Mouse (Mus musculus): ENCODE results near the gene Gm45753. TPM values are rescaled to one million over a fixed set of nuclear protein-coding genes. Genes with fewer than 3 reads are reported as not detected.

Gm45753 gene
- total and polyA plus RNA-seq, 2 experiments from 2014 or later, result 0.13 TPM; not detected in 1

DNA sequence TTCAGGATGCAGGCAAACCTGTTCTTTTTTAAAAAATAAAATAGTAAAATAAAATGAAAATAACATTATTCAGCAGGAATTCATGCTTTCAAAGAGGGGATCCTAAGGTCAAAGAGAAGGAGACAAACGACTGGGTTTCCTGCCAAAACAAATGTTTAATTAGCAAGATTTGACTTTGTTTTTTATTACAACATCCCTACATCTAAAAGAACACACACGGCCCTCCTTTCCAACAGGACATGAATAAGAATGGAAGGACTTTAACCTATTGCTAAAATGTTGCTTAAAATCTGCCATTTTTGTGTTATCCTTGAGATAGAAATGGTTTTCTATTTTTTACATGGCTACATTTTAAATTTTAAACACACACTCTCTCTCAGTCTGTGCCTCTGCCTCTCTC, 55.2 kb downstream of the Gm45753 start:
- Histone ChIP-seq H3K4me2 (ENCODE audit: low read depth) (no peak overlapping the region), H3K4me3 (ENCODE audit: low read depth, low read length) (no peak overlapping the region), H3K9me3 (ENCODE audit: low read length) (no peaks in the 10 kb centered on the region), H3K4me1 (ENCODE audit: insufficient read depth) (no peaks in the 10 kb centered on the region), H3K27me3 (ENCODE audit: insufficient read depth, low read length) (no peaks in the 10 kb centered on the region), H3K9ac (no peak overlapping the region), H3K27ac (ENCODE audit: low read depth, low read length) (no peak overlapping the region), H3K36me3 (ENCODE audit: insufficient read depth) (no peaks in the 10 kb centered on the region)
- no peak for DNase-seq
- no peak for TF ChIP-seq CTCF (IDR thresholded peaks at IDR 0.05; ENCODE audit: low read depth)
- ATAC-seq, result no peak
- 30% methylated on average over 2 of the region's 2 CpGs for WGBS

GRCm38 (mm10) chr8:45246307-45246706, 62.0 kb downstream of the Gm45753 start:
- WGBS, result 31% methylated on average over 7 of the region's 7 CpGs
- Histone ChIP-seq H3K4me3 (ENCODE audit: low read depth, low read length) (no peak overlapping the region), H3K27me3 (ENCODE audit: insufficient read depth, low read length) (no peaks in the 10 kb centered on the region), H3K4me2 (ENCODE audit: low read depth) (no peak overlapping the region), H3K36me3 (ENCODE audit: insufficient read depth) (no peaks in the 10 kb centered on the region), H3K27ac (ENCODE audit: low read depth, low read length) (no peak overlapping the region), H3K9me3 (ENCODE audit: low read length) (no peaks in the 10 kb centered on the region), H3K4me1 (ENCODE audit: insufficient read depth) (no peaks in the 10 kb centered on the region), H3K9ac (no peak overlapping the region)
- DNase-seq (no peak), ATAC-seq (no peak)
- TF ChIP-seq CTCF (IDR thresholded peaks at IDR 0.05; ENCODE audit: low read depth), result no peak

- H3K4me1 ChIP-seq (ENCODE audit: insufficient read depth), result no peaks in the 10 kb centered on the region
- H3K27ac ChIP-seq (ENCODE audit: low read depth, low read length), result no peak overlapping the region
- WGBS, result 86% methylated on average over 8 of the region's 8 CpGs
- no peak overlapping the region for H3K4me3 ChIP-seq (ENCODE audit: low read depth, low read length)
- H3K4me2 ChIP-seq (ENCODE audit: low read depth), result no peak overlapping the region
- no peaks in the 10 kb centered on the region for H3K27me3 ChIP-seq (ENCODE audit: insufficient read depth, low read length)
- DNase-seq (no peak), ATAC-seq (no peak)
- no peaks in the 10 kb centered on the region for H3K9me3 ChIP-seq (ENCODE audit: low read length)
- TF ChIP-seq CTCF (IDR thresholded peaks at IDR 0.05; ENCODE audit: low read depth), result no peak
- H3K9ac ChIP-seq, result no peak overlapping the region
- no peaks in the 10 kb centered on the region for H3K36me3 ChIP-seq (ENCODE audit: insufficient read depth)
These were observed 68.9 kb downstream of the Gm45753 start for GRCm38 (mm10) chr8:45239363-45239762.

DNA sequence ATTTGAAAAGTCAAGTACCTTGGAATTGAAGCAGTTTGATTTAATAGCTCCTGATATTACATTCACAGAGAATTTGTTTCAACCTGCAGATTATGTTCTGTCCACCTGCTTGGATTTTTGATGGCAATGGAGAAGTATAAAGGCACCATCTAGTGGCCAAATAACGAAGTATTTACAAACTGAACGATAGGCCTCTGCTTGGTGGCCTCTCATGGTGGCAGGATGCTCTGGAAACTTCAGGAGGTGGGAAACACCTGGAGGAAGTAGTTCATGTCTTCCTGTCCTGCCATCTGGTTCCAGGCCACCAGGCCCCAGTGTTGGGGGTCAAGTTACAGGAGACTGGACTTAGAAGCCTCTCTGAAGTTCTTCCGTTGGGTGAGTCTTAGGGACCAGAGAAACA, 70.0 kb downstream of the Gm45753 start:
- H3K27me3 ChIP-seq (ENCODE audit: insufficient read depth, low read length), result no peaks in the 10 kb centered on the region
- H3K36me3 ChIP-seq (ENCODE audit: insufficient read depth), result no peaks in the 10 kb centered on the region
- H3K4me1 ChIP-seq (ENCODE audit: insufficient read depth), result no peaks in the 10 kb centered on the region
- no peak overlapping the region for H3K9ac ChIP-seq
- peak; percentile 83 for TF ChIP-seq CTCF (IDR thresholded peaks at IDR 0.05; ENCODE audit: low read depth)
- ATAC-seq (0 out of 2 replicates have a peak, but pooled peaks have one; percentile 34), DNase-seq (peak; percentile 63)
- no peak overlapping the region for H3K27ac ChIP-seq (ENCODE audit: low read depth, low read length)
- H3K4me3 ChIP-seq (ENCODE audit: low read depth, low read length), result no peak overlapping the region
- no peaks in the 10 kb centered on the region for H3K9me3 ChIP-seq (ENCODE audit: low read length)
- WGBS, result 31% methylated on average over 3 of the region's 3 CpGs
- no peak overlapping the region for H3K4me2 ChIP-seq (ENCODE audit: low read depth)

DNA sequence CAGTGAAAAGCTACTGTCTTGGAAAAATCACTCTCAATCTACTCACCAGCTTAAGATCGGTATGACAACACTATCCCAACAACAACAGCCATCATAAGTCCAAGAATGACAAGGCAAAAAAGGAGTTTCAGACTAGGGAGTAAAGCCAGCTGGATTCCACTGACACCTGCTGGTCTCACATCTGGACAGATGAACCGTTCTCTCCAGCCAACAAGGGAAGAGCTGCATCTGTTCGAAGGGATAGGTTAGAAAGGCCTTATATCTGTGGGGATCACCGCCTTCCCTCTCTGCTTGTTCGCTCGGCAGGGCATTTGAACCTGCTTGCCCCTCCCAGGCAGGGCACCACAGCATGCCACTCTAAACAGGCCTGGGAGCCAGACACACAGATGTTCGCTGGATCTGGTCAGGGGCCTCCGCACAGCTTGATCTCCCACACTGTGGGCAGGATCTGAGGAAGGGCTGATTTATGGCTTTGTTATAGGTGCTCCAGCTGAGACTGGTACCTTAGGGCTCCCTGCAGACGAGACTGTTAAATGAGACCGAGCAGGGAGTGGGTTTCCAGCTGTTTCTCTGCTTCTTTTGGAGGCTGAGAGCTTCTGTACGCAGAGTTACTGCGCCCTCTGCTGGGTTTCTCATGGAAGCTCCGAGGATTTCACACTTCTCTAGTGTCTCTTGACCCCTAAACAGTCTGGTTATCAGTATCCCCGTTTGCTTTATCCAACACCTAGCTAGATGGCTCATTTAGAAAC, 71.9 kb downstream of the Gm45753 start:
- Histone ChIP-seq H3K27ac (ENCODE audit: low read depth, low read length) (no peak overlapping the region), H3K9ac (no peak overlapping the region), H3K4me1 (ENCODE audit: insufficient read depth) (no peaks in the 10 kb centered on the region), H3K36me3 (ENCODE audit: insufficient read depth) (no peaks in the 10 kb centered on the region), H3K27me3 (ENCODE audit: insufficient read depth, low read length) (no peaks in the 10 kb centered on the region), H3K4me3 (ENCODE audit: low read depth, low read length) (peak overlapping the region; percentile 5; the same call in 1 of the 2 replicates), H3K9me3 (ENCODE audit: low read length) (no peaks in the 10 kb centered on the region), H3K4me2 (ENCODE audit: low read depth) (peak overlapping the region; percentile 41)
- ATAC-seq (peak; percentile 87), DNase-seq (peak; percentile 83)
- WGBS, result 23% methylated on average over 14 of the region's 14 CpGs
- TF ChIP-seq CTCF (IDR thresholded peaks at IDR 0.05; ENCODE audit: low read depth), result peak; percentile 84

DNA sequence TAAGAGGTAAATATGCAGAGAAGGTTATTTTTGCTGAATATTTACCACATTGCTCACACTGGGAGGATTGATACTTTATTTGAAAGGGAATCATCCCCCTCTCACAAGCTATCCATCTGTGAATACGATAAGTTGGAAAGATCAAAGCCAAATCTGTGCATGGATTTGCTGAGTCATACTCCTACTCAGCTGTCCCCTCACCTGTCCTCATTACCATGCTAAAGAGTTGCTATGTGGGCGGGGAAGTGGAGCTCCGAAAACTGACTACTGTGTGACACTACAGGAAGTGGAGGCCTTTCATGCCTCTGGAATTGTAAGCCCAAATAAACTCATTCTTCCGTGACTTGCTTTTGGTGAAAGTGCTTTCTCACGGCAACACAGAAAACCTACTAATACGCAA, 73.0 kb downstream of the Gm45753 start:
- no peak overlapping the region for H3K4me3 ChIP-seq (ENCODE audit: low read depth, low read length)
- no peaks in the 10 kb centered on the region for H3K9me3 ChIP-seq (ENCODE audit: low read length)
- H3K36me3 ChIP-seq (ENCODE audit: insufficient read depth), result no peaks in the 10 kb centered on the region
- H3K9ac ChIP-seq, result no peak overlapping the region
- H3K4me1 ChIP-seq (ENCODE audit: insufficient read depth), result no peaks in the 10 kb centered on the region
- WGBS, result 86% methylated on average over 6 of the region's 6 CpGs
- no peak for TF ChIP-seq CTCF (IDR thresholded peaks at IDR 0.05; ENCODE audit: low read depth)
- no peak for ATAC-seq
- no peak overlapping the region for H3K4me2 ChIP-seq (ENCODE audit: low read depth)
- no peak overlapping the region for H3K27ac ChIP-seq (ENCODE audit: low read depth, low read length)
- H3K27me3 ChIP-seq (ENCODE audit: insufficient read depth, low read length), result no peaks in the 10 kb centered on the region
- no peak for DNase-seq

GRCm38 (mm10) chr8:45233256-45233655, 75.0 kb downstream of the Gm45753 start:
- no peak for TF ChIP-seq CTCF (IDR thresholded peaks at IDR 0.05; ENCODE audit: low read depth)
- 62% methylated on average over 3 of the region's 3 CpGs for WGBS

More at GRCm38 (mm10) chr8:45233256-45233655, 75.0 kb downstream of the Gm45753 start:
- Histone ChIP-seq H3K9me3 (ENCODE audit: low read length) (no peaks in the 10 kb centered on the region), H3K27ac (ENCODE audit: low read depth, low read length) (no peak overlapping the region), H3K27me3 (ENCODE audit: insufficient read depth, low read length) (no peaks in the 10 kb centered on the region), H3K4me2 (ENCODE audit: low read depth) (no peak overlapping the region), H3K9ac (no peak overlapping the region), H3K4me3 (ENCODE audit: low read depth, low read length) (no peak overlapping the region), H3K4me1 (ENCODE audit: insufficient read depth) (no peaks in the 10 kb centered on the region), H3K36me3 (ENCODE audit: insufficient read depth) (no peaks in the 10 kb centered on the region)
- no peak for DNase-seq
- no peak for ATAC-seq

Other genes with a start within 250 kb of the Gm45753 start
- 0.38 TPM in 1 of 2 replicates, not detected in the other for gene Mtnr1a, start 239.3 kb downstream of the Gm45753 start, total RNA-seq (2014; rRNA removed)
- 0.18 and 0.19 TPM in 2 replicates for gene Mtnr1a, start 239.3 kb downstream of the Gm45753 start, polyA plus RNA-seq (2015; fragmentation: Nextera tagmentation; extraction: Ambion mirVana)
- gene F11, start 46.4 kb downstream of the Gm45753 start, total RNA-seq (2014; rRNA removed), result not detected in 2 replicates
- gene F11, start 46.4 kb downstream of the Gm45753 start, polyA plus RNA-seq (2015; fragmentation: Nextera tagmentation; extraction: Ambion mirVana), result not detected in 2 replicates
- gene Klkb1, start 13.6 kb downstream of the Gm45753 start, total RNA-seq (2014; rRNA removed), result under 0.01 and 0.24 TPM in 2 replicates
- gene Klkb1, start 13.6 kb downstream of the Gm45753 start, polyA plus RNA-seq (2015; fragmentation: Nextera tagmentation; extraction: Ambion mirVana), result 0.05 TPM in 1 of 2 replicates, not detected in the other
- gene Cyp4v3, start 24.8 kb upstream of the Gm45753 start, total RNA-seq (2014; rRNA removed), result 2.2 and 2.4 TPM in 2 replicates
- gene Cyp4v3, start 24.8 kb upstream of the Gm45753 start, polyA plus RNA-seq (2015; fragmentation: Nextera tagmentation; extraction: Ambion mirVana), result 1.8 and 2.1 TPM in 2 replicates
- gene Fam149a, start 73.8 kb upstream of the Gm45753 start, total RNA-seq (2014; rRNA removed), result 22.6 and 27.3 TPM in 2 replicates
- gene Fam149a, start 73.8 kb upstream of the Gm45753 start, polyA plus RNA-seq (2015; fragmentation: Nextera tagmentation; extraction: Ambion mirVana), result 10.8 and 15.0 TPM in 2 replicates
- 0.95 and 1.3 TPM in 2 replicates for gene Tlr3, start 102.6 kb upstream of the Gm45753 start, total RNA-seq (2014; rRNA removed)
- 1.1 and 1.3 TPM in 2 replicates for gene Tlr3, start 102.6 kb upstream of the Gm45753 start, polyA plus RNA-seq (2015; fragmentation: Nextera tagmentation; extraction: Ambion mirVana)
- 66.9 and 88.8 TPM in 2 replicates for gene Sorbs2, start 199.3 kb upstream of the Gm45753 start, total RNA-seq (2014; rRNA removed)
- 20.8 and 33.2 TPM in 2 replicates for gene Sorbs2, start 199.3 kb upstream of the Gm45753 start, polyA plus RNA-seq (2015; fragmentation: Nextera tagmentation; extraction: Ambion mirVana)

Measured in forebrain, postnatal 0 days (tissue).